Comparison of ENCODE assay signal across 11 mouse cellular contexts in genomic region chr13:60298575-60298974, GRCm38 (mm10).
DNase-seq lines count a peak whose midpoint lies in the region; ATAC-seq and TF ChIP-seq lines count a peak whose summit lies in the region.
"Had no signal": no experiment of that assay in that cellular context is flagged by ENCODE, and none has a peak within 500 bp of the region (broad histone marks: within the 10 kb centered on the region; RNA-seq: fewer than 3 reads in every experiment).

No protein-coding gene starts in this region.

- peak overlapping the region; percentile 71; the same call in 1 of the 2 replicates for H3K27ac ChIP-seq in limb, embryonic 13.5 days
- H3K27ac ChIP-seq in hindbrain, embryonic 13.5 days, result no peak overlapping the region
- no peak overlapping the region for H3K27ac ChIP-seq in cerebellum, adult 2 months (ENCODE audit: insufficient read depth, low read length)
- H3K27ac ChIP-seq: midbrain, embryonic 10.5 days had no signal

- no peak overlapping the region for H3K4me3 ChIP-seq in limb, embryonic 13.5 days
- H3K4me3 ChIP-seq in hindbrain, embryonic 13.5 days, result no peak overlapping the region
- no peak overlapping the region for H3K4me3 ChIP-seq in cerebellum, adult 2 months (replicated peaks; ENCODE audit: insufficient read depth, low read depth, low read length)
- H3K4me3 ChIP-seq: midbrain, embryonic 10.5 days had no signal

- no peak overlapping the region for H3K4me2 ChIP-seq in limb, embryonic 13.5 days (replicated peaks)
- no peak overlapping the region for H3K4me2 ChIP-seq in hindbrain, embryonic 13.5 days

- no peak for TF ChIP-seq POLR2A in cerebellum, adult 2 months (IDR thresholded peaks at IDR 0.05; ENCODE audit: borderline replicate concordance, insufficient read depth, low read length)

- no peak for TF ChIP-seq CTCF in cerebellum, adult 2 months (IDR thresholded peaks at IDR 0.05; ENCODE audit: borderline replicate concordance, insufficient read depth, low read depth, low read length)

- DNase-seq in gastrocnemius, adult 18-20 months (ENCODE audit: low spot score), result peak; percentile 50
- no peak for DNase-seq in gastrocnemius, postnatal 4 days (ENCODE audit: low spot score in 2 of 2)
- peak; percentile 17 for DNase-seq in MN1 (ENCODE audit: low spot score)
- peak; percentile 54 for DNase-seq in gastrocnemius, postnatal 25 days
- DNase-seq in cerebellum, adult 2 months, result no peak
- no peak for DNase-seq in T-cell, adult 2 months (ENCODE audit: low spot score)
- DNase-seq: right cerebral cortex, adult 18-20 months; thymus, postnatal 25 days had no signal

- H3K9ac ChIP-seq in limb, embryonic 13.5 days, result no peak overlapping the region
- no peak overlapping the region for H3K9ac ChIP-seq in hindbrain, embryonic 13.5 days

- no peaks in the 10 kb centered on the region for H3K36me3 ChIP-seq in limb, embryonic 13.5 days
- H3K36me3 ChIP-seq in hindbrain, embryonic 13.5 days, result no peaks in the 10 kb centered on the region
- H3K36me3 ChIP-seq: midbrain, embryonic 10.5 days had no signal

- 70% methylated on average over 2 of the region's 2 CpGs for WGBS in limb, embryonic 13.5 days
- 78% methylated on average over 2 of the region's 2 CpGs for WGBS in hindbrain, embryonic 13.5 days
- WGBS in cerebellum, adult 2 months, result 51% methylated on average over 2 of the region's 2 CpGs

- H3K27me3 ChIP-seq in limb, embryonic 13.5 days, result no peaks in the 10 kb centered on the region
- H3K27me3 ChIP-seq in hindbrain, embryonic 13.5 days, result no peaks in the 10 kb centered on the region
- H3K27me3 ChIP-seq in cerebellum, adult 2 months (ENCODE audit: control insufficient read depth, insufficient read depth, low read length), result no peaks in the 10 kb centered on the region

- ATAC-seq in limb, embryonic 13.5 days (ENCODE audit: low FRiP score, low read depth), result no peak
- ATAC-seq in hindbrain, embryonic 13.5 days (ENCODE audit: low FRiP score), result no peak

- peaks cover 60% of the 10 kb centered on the region for H3K4me1 ChIP-seq in limb, embryonic 13.5 days
- peaks cover 7% of the 10 kb centered on the region; the same call in 1 of the 2 replicates for H3K4me1 ChIP-seq in hindbrain, embryonic 13.5 days (replicated peaks)
- no peaks in the 10 kb centered on the region for H3K4me1 ChIP-seq in cerebellum, adult 2 months (ENCODE audit: control insufficient read depth, insufficient read depth, low read length)

- no peaks in the 10 kb centered on the region for H3K9me3 ChIP-seq in limb, embryonic 13.5 days
- no peaks in the 10 kb centered on the region for H3K9me3 ChIP-seq in hindbrain, embryonic 13.5 days
- H3K9me3 ChIP-seq: midbrain, embryonic 10.5 days had no signal

Comparison
In these comparisons a context has a peak if more than half of its experiments do, and no peak if none do; other contexts are left out.
1. DNase-seq: peak in gastrocnemius, adult 18-20 months (single experiment), MN1 (single experiment) and gastrocnemius, postnatal 25 days (single experiment); none in gastrocnemius, postnatal 4 days (0 of 2), cerebellum, adult 2 months (0 of 2) and T-cell, adult 2 months (single experiment).